Mouse (Mus musculus) T-helper 1 cell (primary cell): Measurements from ENCODE around the gene Pgpep1.

ENCODE experiments used
- in situ Hi-C: fragments of 300-600 bp; cut with MboI, MseI; formaldehyde crosslinking; loops from one replicate; pipeline ENCODE4 v1.15.1; 2025; ENCODE audit warnings: high pct_unique_total_duplicates

The Pgpep1 gene

DNA sequence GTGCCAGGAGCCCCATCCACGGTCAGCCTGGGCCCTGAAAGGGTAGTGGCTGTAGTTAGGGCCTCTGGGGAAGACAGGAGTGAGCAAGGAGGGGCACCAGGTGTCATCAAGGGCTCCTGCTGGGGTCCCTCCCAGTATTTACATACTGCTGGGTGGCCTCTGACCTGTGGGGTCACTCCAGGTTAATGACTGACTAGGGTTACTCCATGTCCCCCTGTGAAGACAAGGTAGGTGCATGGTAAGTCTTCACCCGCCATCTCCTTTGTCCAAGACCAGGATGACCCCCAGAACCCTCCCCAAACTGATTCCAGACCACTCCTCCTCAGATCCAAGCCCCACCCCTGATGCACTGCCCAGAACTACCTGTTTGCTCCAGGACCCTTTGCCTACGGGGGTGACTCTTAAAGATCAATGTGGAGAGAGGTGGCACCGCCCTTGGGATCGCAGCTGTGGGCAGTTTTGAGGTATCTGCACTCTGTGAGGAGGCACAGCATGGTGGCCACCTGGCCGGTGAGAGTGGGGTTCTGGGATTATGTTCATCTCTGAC is 27.8 kb downstream of the Pgpep1 start, which contains the start of gene Gdf15:
TSS of gene Gdf15 (minus strand) at position 111 of the 547 bp plus-strand sequence.
- in situ Hi-C loops: no loop called here

DNA sequence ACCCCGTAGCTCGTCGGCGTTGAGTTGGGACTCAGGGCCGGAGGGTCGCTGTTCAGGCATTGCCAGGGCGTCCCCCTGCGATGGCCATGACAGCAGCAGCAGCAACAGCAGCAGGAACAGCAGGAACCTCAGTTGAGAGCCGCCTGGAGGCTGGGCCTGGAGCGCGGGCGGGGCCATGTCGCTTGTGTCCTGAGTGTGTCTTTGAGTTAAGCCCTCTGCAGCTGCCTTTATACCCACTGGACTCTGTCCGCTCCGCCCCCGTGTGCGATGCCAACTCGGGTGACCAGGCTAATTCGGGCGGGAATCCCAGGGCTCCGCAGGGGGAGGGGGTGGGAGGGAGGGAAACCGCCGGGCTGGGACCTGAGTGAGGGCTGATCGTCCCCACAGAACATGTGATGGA is 28.8 kb downstream of the Pgpep1 start:
- in situ Hi-C loops: no loop called here

DNA sequence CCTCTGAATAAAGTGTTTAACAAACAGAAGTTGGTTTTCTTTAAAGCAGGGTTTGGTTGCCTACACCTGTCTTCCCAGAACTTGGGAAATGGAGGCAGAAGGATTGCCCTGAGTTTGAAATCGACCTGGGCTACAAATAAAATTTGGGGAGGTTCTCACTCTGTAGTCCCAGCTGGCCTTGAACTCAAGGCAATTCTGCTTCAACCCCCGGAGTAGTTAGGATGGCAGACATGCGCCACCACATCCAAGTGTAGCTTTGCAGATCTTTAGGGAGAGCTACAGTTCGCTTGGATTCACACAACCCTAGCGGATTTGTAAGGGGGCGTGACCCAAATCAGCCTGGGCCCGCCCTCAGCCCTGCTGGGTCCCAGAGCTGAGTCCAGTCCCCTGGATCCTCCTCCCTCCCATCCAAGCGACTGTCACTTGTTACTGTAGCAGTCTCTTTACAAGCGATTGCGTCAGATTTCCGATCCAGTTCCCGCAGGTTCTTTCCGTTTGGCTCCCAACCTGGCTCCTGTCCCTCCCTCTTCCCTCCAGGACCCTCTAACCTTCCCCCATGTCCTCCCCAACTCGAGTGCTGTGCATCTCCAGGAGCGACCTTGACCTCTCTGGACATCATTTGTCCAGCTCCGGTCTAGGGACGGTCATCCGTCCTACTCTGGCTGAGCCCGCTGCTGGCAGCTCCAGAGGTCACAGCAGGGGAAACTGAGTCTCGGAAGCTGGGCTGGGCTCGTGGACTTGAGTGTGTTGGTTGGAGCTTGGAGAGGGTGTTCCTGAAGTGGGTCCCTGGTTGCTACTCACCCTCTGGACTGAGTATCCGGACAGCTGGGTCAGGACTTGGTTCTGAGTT is 29.4 kb downstream of the Pgpep1 start:
- in situ Hi-C loops: no loop called here

DNA sequence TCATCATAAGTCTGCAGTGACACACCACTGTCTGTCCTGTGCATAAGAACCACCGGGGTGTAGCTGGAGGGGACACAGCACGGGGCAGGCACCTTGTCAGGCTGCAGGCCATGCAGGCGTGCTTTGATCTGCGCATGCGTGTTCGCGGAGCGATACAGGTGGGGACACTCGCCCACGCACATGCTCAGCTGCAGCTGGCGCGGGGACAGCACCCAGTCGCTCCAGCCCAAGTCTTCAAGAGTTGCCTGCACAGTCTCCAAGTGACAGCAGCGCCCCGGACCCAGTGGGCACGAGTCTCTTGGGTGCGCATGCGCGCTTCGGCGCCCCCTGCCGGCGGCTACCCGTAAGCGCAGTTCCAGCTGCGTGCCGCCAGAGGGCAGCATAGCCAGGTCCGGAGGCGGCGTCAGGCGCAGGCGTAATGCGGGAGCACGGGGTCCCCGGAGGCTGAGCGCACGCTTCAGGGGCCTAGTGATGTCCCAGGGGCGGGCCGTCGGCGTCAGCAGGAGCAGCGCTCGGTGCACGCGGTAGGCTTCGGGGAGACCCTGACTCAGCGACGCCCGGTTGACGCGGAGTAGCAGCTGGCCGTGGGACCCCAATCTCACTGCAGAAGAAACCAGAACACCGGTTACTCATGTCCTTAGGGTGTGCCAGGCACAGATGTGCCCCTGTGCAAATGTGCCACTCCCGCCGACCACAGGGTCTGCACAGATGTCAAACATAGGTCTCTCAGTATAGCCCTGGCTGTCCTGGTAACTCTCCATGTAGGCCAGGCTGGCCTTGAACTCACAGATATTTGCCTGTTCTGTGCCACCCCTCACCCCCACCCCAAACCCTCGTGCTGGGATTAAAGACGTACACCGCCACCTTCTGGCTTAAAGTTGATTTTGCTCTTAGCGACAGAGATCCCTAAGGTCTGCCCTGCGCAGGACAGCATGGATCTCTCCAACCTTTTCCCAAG is 30.3 kb downstream of the Pgpep1 start:
- in situ Hi-C loops: no loop called here

DNA sequence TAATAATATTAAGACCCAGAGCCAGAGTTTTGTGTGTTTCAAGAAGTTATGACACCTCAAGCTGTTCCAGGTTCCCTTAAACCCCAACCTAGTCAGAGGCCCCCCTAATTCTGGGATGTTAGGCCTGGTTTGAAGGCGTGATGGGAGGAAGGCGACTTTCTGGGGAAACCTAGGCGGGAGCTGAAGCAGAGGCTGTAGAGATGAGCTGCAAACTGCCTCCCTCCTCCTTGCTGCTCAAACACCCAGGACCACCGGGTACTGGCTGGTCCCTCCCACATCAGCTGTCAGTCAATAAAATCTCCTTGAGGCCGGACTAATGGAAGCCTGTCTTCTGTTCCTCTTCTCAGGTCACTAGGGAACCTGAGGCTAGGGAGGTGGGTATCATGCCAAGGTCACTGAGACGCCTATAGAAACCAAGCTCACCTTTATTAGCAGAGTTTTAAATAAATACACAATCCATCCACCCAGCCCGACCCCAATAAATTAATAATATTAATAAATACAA is 31.1 kb downstream of the Pgpep1 start:
- in situ Hi-C loops: no loop called here

- in situ Hi-C loops: no loop called here
Measured at GRCm38 (mm10) chr8:70627041-70627440, 33.1 kb downstream of the Pgpep1 start.

DNA sequence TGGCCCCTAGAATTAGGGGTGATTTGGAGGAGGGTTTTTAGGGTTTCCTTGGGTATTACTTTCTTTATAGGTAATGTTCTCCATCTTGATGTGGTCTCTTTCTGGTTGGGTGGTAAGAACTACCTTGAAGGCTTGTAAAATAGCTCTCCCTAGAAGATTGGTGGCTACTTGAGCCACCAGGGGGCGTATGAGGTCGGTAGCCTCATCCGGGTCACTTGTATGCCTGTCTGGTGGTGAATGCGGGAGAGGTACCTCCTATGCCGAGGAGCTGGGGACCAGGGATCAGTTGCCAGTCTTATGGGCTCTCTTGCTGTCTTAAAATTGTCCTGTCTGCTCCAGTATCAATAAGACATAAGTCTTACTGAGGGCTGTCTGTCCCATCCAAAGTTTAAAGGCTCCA is 35.1 kb downstream of the Pgpep1 start:
- in situ Hi-C loops: no loop called here

DNA sequence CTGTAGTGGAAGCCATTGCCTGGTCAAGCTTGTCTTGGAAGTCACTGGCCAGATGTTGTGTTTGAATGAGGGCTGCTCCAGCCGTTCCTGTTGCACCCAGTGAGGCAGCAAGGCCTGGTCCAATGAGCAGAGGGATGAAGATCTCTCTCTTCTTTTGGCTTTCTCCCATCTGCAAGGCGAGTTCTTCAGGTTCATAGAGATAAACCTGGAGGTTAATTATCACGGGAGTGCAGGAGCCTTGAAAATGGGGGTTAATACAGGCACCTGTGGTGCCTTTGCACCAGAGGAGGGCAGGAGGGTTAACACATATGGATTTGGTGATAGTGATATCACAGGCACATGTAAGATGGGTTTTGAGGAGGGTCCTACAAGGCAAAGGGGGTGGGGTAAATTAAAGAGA is 38.0 kb downstream of the Pgpep1 start:
- in situ Hi-C loops: no loop called here

DNA sequence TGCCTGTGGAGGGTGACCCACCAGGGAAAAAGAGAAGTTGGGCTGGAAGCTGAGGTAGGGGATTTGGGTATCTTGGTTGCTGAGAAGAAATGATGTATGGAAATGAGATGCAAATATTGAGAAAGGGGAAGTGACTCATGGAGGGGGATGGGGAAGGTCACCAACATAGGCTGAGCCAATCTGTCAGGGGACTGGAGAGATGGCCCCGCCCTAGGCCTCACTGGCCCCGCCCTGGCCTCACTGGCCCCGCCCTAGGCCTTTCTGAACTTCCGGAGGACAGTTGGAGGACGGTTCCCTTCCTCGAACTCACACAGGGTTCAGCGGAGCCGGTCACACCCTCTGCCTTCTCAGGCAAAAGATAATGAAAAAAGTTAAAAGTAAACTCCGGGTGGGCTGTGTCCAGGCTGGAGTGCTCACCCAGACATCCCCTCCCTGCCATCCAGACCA is 41.3 kb downstream of the Pgpep1 start:
- in situ Hi-C loops: no loop called here

- in situ Hi-C loops: no loop called here
Measured at GRCm38 (mm10) chr8:70617985-70618384, 42.2 kb downstream of the Pgpep1 start.

- in situ Hi-C loops: no loop called here
Measured at GRCm38 (mm10) chr8:70616645-70617044, 43.5 kb downstream of the Pgpep1 start.

DNA sequence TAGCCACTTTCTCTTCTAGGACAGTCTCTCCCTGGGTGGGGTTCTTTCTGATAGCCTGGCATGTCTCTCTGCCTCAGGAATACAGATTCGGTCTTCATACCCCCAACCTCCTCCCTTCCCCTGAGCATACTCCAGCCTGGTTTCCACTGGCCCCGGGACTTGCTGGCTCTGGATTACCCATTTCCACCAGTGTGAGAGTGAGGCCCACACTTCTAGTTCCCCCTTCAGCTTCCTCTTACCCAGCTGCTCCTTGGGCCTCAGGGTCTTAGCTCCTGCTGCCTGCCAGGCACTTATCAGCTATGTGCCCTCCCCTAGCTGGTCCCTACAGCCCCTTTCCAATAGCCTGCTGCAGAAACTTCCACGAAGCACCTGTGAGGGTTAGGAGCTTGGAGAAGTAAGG is 44.3 kb downstream of the Pgpep1 start, which contains the start of gene Lrrc25:
TSS of gene Lrrc25 (plus strand) at position 262 of the 400 bp plus-strand sequence.
- in situ Hi-C loops: no loop called here

DNA sequence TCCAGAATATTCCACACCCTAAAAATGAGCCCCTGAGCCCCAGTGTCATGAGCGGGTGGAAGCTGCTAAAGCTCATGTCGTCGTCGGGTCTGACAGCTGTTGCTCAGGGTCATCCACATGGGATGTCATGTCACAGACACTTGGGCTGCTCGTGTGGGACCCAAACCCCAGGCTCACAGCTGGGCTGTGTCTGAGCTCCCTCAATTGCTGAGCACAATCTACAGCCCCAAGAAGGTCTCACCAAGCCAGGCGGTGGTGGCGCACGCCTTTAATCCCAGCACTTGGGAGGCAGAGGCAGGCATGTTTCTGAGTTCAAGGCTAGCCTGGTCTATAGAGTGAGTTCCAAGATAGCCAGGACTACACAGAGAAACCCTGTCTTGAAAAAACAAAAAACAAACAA is 44.9 kb downstream of the Pgpep1 start:
- in situ Hi-C loops: no loop called here

DNA sequence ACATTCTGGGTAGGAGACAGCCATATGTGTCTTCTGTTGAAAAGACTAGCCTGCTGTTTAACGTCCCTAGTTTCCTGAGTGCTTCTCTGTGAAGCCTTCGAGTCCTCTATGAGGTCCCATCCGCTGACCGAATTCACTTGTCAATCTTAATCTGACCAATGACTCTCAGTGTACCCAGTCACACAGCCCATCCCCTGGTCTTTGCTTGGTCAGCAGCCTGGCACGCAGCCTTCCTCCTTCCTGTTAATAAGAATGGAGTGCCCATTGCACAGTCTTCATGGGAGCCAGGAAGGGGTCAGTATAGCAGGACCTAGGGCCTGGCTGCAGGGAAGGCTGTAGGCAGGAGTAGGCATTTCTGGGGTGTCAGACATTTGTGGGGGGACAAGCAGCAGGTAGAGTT is 45.7 kb downstream of the Pgpep1 start:
- in situ Hi-C loops: no loop called here

GRCm38 (mm10) chr8:70613763-70614162 is 46.4 kb downstream of the Pgpep1 start:
- in situ Hi-C loops: no loop called here

- in situ Hi-C loops: no loop called here
Measured at GRCm38 (mm10) chr8:70611849-70612248, 48.3 kb downstream of the Pgpep1 start.

DNA sequence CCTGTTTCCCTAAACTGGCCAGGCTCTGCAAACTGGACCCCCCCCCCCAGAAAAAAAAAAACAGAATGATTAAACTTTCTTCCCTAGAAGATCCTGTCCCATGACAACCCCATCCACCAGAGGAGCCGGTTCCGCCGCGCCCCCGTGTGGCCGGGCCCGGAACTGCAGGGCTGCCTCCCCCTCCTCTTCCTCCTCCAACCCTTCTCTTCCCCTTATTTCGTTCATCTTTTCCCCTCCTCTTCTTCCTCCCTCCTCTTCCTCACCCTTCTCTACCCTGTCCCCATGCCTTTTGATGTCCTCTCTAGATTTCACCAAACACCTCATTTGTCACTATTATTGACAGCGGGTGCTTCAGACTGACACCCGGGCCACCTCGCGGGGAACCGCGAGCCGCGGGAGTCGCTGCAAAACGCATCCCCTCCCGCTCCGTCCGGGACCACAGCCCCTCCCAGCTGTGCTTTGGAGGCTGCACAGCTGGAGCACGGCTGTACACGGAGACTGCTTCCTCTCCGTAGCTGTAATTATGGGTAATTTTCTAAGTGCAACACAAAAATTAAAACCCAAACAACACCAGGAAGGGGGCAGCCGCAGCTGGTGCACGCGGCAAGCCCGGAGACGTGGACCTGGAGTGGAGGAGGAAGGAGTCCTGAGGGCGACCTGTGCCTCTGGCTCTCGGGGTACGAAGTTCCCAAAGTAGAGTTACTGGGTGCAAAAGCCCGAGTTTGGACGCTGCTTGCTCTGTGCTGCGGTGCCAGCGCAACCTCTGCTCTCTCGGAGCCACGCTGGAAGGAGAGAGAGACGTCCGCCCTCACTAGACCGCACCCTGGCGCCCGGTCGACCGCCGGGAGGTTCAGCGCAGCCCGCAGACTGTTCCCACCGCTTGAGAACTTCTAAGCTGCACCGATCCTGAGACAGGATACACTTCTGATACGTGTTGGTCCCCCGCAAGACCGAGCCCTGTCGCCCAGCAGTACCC is 49.1 kb downstream of the Pgpep1 start:
- in situ Hi-C loops: no loop called here

GRCm38 (mm10) chr8:70609849-70610795 is 50.1 kb downstream of the Pgpep1 start:
- in situ Hi-C loops: no loop called here

GRCm38 (mm10) chr8:70609368-70609848 is 50.8 kb downstream of the Pgpep1 start:
- in situ Hi-C loops: no loop called here
